Mouse (Mus musculus) kidney, adult 2 months (tissue): ENCODE results near the gene Glcci1. TPM values are rescaled to one million over a fixed set of nuclear protein-coding genes. Genes with fewer than 3 reads are reported as not detected.

ENCODE experiments used
- DNase-seq: peaks from one replicate; pipeline ENCODE4 v3.0.0; 2021
- H3K27ac ChIP-seq: fragments of 200-500 bp; 2 replicates; pipeline ENCODE4 v1.5.1; 2012; ENCODE audit warnings: low read depth, low read length, control low read depth, inconsistent platforms; ENCODE audit not compliant: insufficient read depth
- H3K27me3 ChIP-seq: fragments of 200-500 bp; replicated peaks from 2 replicates; pipeline ENCODE4 v1.6.1; 2012; ENCODE audit warnings: mild to moderate bottlenecking, moderate library complexity, low read length, inconsistent platforms; ENCODE audit not compliant: control insufficient read depth, insufficient read depth
- H3K36me3 ChIP-seq: fragments of 200-500 bp; 2 replicates; pipeline ENCODE4 v1.6.1; 2012; ENCODE audit warnings: mild to moderate bottlenecking, moderate library complexity, low read length, inconsistent platforms; ENCODE audit not compliant: control insufficient read depth, insufficient read depth
- H3K4me1 ChIP-seq: fragments of 200-500 bp; 2 replicates; pipeline ENCODE4 v1.6.1; 2011; ENCODE audit warnings: low read length; ENCODE audit not compliant: control insufficient read depth, insufficient read depth
- H3K4me3 ChIP-seq: fragments of 200-500 bp; 2 replicates; pipeline ENCODE4 v1.5.1; 2011; ENCODE audit warnings: mild to moderate bottlenecking, low read depth, low read length, control low read depth; ENCODE audit not compliant: insufficient read depth
- CTCF ChIP-seq: fragments of 200-500 bp; conservative IDR thresholded peaks from 2 replicates; pipeline ENCODE4 v1.5.1; 2011; ENCODE audit warnings: low read depth, mild to moderate bottlenecking, control low read depth, low read length, moderate library complexity, mixed read lengths; ENCODE audit not compliant: insufficient read depth, insufficient read length
- POLR2A ChIP-seq: fragments of 200-500 bp; IDR thresholded peaks from one replicate; pipeline ENCODE4 v1.6.1; 2011; ENCODE audit warnings: low read depth, low read length, control low read depth
- WGBS: fragments of 180-500 bp; shearing (Covaris S2); methylation state at CpG from one replicate; pipeline ENCODE4 v1.1.7; 2018; 5-methylcytosine and 5-hydroxymethylcytosine counted together
- polyA plus RNA-seq: library from polyadenylated mRNA; depleted of rRNA; stranded (reverse); fragments of >200 nt; gene quantifications from 2 replicates; pipeline ENCODE4 v1.2.3, GENCODE M21; 2012

Glcci1 gene
- polyA plus RNA-seq, 1 experiment = 3.6 TPM

- Histone ChIP-seq H3K36me3 (no peaks in the 10 kb centered on the region), H3K27ac (no peak overlapping the region), H3K4me3 (no peak overlapping the region), H3K27me3 (no peaks in the 10 kb centered on the region), H3K4me1 (no peaks in the 10 kb centered on the region)
- TF ChIP-seq POLR2A = no peak
- TF ChIP-seq CTCF = no peak
- DNase-seq = no peak
- 87% methylated on average over 17 of the region's 17 CpGs for WGBS
These were observed 22.9 kb upstream of the Glcci1 start for GRCm38 (mm10) chr6:8486391-8487043.

- Histone ChIP-seq H3K4me3 (no peak overlapping the region), H3K27me3 (no peaks in the 10 kb centered on the region), H3K36me3 (no peaks in the 10 kb centered on the region), H3K27ac (no peak overlapping the region), H3K4me1 (no peaks in the 10 kb centered on the region)
- 77% methylated on average over 20 of the region's 20 CpGs for WGBS
- no peak for DNase-seq
- TF ChIP-seq CTCF = no peak
- no peak for TF ChIP-seq POLR2A
These were observed 22.2 kb upstream of the Glcci1 start for GRCm38 (mm10) chr6:8487044-8487853.

GRCm38 (mm10) chr6:8488249-8488648 lies 21.2 kb upstream of the Glcci1 start:
- no peak for DNase-seq
- H3K4me1 ChIP-seq = no peaks in the 10 kb centered on the region
- H3K36me3 ChIP-seq = no peaks in the 10 kb centered on the region
- WGBS = 79% methylated on average over 5 of the region's 5 CpGs
- H3K4me3 ChIP-seq = no peak overlapping the region
- H3K27ac ChIP-seq = no peak overlapping the region
- TF ChIP-seq CTCF (no peak), POLR2A (no peak)
- H3K27me3 ChIP-seq = no peaks in the 10 kb centered on the region

GRCm38 (mm10) chr6:8489266-8489665 lies 20.1 kb upstream of the Glcci1 start:
- Histone ChIP-seq H3K4me1 (no peaks in the 10 kb centered on the region), H3K27ac (no peak overlapping the region), H3K27me3 (no peaks in the 10 kb centered on the region), H3K4me3 (no peak overlapping the region), H3K36me3 (no peaks in the 10 kb centered on the region)
- no peak for DNase-seq
- WGBS = 87% methylated on average over 7 of the region's 7 CpGs
- TF ChIP-seq POLR2A (no peak), CTCF (no peak)

- H3K27ac ChIP-seq = no peak overlapping the region
- 93% methylated on average over 1 of the region's 1 CpGs for WGBS
These were observed 19.3 kb upstream of the Glcci1 start for GRCm38 (mm10) chr6:8489938-8490585.

GRCm38 (mm10) chr6:8492248-8492647 lies 17.2 kb upstream of the Glcci1 start:
- Histone ChIP-seq H3K4me1 (no peaks in the 10 kb centered on the region), H3K36me3 (no peaks in the 10 kb centered on the region), H3K27ac (no peak overlapping the region), H3K27me3 (no peaks in the 10 kb centered on the region), H3K4me3 (no peak overlapping the region)
- TF ChIP-seq CTCF (no peak), POLR2A (no peak)
- no peak for DNase-seq
- WGBS = 85% methylated on average over 3 of the region's 3 CpGs

More at GRCm38 (mm10) chr6:8489938-8490585, 19.3 kb upstream of the Glcci1 start:
- Histone ChIP-seq H3K36me3 (no peaks in the 10 kb centered on the region), H3K27me3 (no peaks in the 10 kb centered on the region), H3K4me1 (no peaks in the 10 kb centered on the region), H3K4me3 (no peak overlapping the region)
- DNase-seq = no peak
- TF ChIP-seq CTCF = no peak
- TF ChIP-seq POLR2A = no peak
